Mouse (Mus musculus) stomach, embryonic 16.5 days (tissue): ENCODE data around the gene Cdr1. TPM values are rescaled to one million over a fixed set of nuclear protein-coding genes. Genes with fewer than 3 reads are reported as not detected.

ENCODE experiments used
- microRNA-seq: library from miRNA; unstranded; fragments of <30 nt; microRNA quantifications from one replicate; pipeline ENCODE4, GENCODE M21; 2016
- polyA plus RNA-seq: library from polyadenylated mRNA; unstranded; fragments of >200 nt; fragmentation: Nextera tagmentation; extraction: Ambion mirVana; gene quantifications from 2 replicates; pipeline ENCODE4 v1.2.1, GENCODE M21; 2015

Cdr1 gene
- polyA plus RNA-seq, 1 experiment from 2014 or later, result 0.09 TPM

Small RNAs within 50 kb of the gene (microRNA-seq; reads per million reads assigned to microRNA genes)
- not detected for gene Gm24396
